Mouse (Mus musculus): ENCODE results near the gene Gipc3. TPM values are rescaled to one million over a fixed set of nuclear protein-coding genes. Genes with fewer than 3 reads are reported as not detected.

The Gipc3 gene
- polyA plus RNA-seq, 1 experiment from 2014 or later, result not detected

- no peak overlapping the region for H3K27ac ChIP-seq (ENCODE audit: low read length)
- 79% methylated on average over 22 of the region's 22 CpGs for WGBS
- 0 out of 2 replicates have a peak overlapping the region, but pooled peaks have one; percentile 84 for H3K9ac ChIP-seq (ENCODE audit: low read depth, low read length)
- H3K36me3 ChIP-seq (ENCODE audit: control insufficient read depth, insufficient read depth, low read length), result peaks cover 12% of the 10 kb centered on the region
- peaks cover 13% of the 10 kb centered on the region for H3K4me1 ChIP-seq (ENCODE audit: control insufficient read depth, insufficient read depth, low read length)
- H3K4me3 ChIP-seq (ENCODE audit: low read depth, low read length), result no peak overlapping the region; the same call in 1 of the 2 replicates
- no peak for ATAC-seq
- H3K27me3 ChIP-seq (ENCODE audit: control insufficient read depth, insufficient read depth, low read depth, low read length), result no peaks in the 10 kb centered on the region
- peak overlapping the region; percentile 98; the same call in 1 of the 2 replicates for H3K4me2 ChIP-seq (ENCODE audit: low read length)
- no peaks in the 10 kb centered on the region for H3K9me3 ChIP-seq (replicated peaks; ENCODE audit: control insufficient read depth, low read length, poor library complexity, severe bottlenecking)
These were observed 42.7 kb upstream of the Gipc3 start for GRCm38 (mm10) chr10:81385603-81386306.

- Histone ChIP-seq H3K27me3 (ENCODE audit: control insufficient read depth, insufficient read depth, low read depth, low read length) (no peaks in the 10 kb centered on the region), H3K36me3 (ENCODE audit: control insufficient read depth, insufficient read depth, low read length) (peaks cover 12% of the 10 kb centered on the region), H3K27ac (ENCODE audit: low read length) (peak overlapping the region; percentile 85), H3K9me3 (replicated peaks; ENCODE audit: control insufficient read depth, low read length, poor library complexity, severe bottlenecking) (no peaks in the 10 kb centered on the region), H3K9ac (ENCODE audit: low read depth, low read length) (peak overlapping the region; percentile 84), H3K4me1 (ENCODE audit: control insufficient read depth, insufficient read depth, low read length) (peaks cover 13% of the 10 kb centered on the region), H3K4me3 (ENCODE audit: low read depth, low read length) (peak overlapping the region; percentile 69), H3K4me2 (ENCODE audit: low read length) (peak overlapping the region; percentile 98)
- under 1% methylated on average over 19 of the region's 19 CpGs for WGBS
- ATAC-seq, result peak; percentile 29
These were observed 41.5 kb upstream of the Gipc3 start for GRCm38 (mm10) chr10:81384605-81384982.

- ATAC-seq, result peak; percentile 95
- H3K9ac ChIP-seq (ENCODE audit: low read depth, low read length), result peak within 1 kb of the TSS; percentile 84
- H3K9me3 ChIP-seq (replicated peaks; ENCODE audit: control insufficient read depth, low read length, poor library complexity, severe bottlenecking), result no peaks in the 10 kb centered on the region
- peak within 1 kb of the TSS; percentile 98 for H3K4me2 ChIP-seq (ENCODE audit: low read length)
- H3K4me1 ChIP-seq (ENCODE audit: control insufficient read depth, insufficient read depth, low read length), result peaks cover 17% of the 10 kb centered on the region
- no peaks in the 10 kb centered on the region for H3K27me3 ChIP-seq (ENCODE audit: control insufficient read depth, insufficient read depth, low read depth, low read length)
- peak within 1 kb of the TSS; percentile 69 for H3K4me3 ChIP-seq (ENCODE audit: low read depth, low read length)
- H3K27ac ChIP-seq (ENCODE audit: low read length), result peak within 1 kb of the TSS; percentile 85
- H3K36me3 ChIP-seq (ENCODE audit: control insufficient read depth, insufficient read depth, low read length), result peaks cover 12% of the 10 kb centered on the region
- 7% methylated on average over 53 of the region's 54 CpGs for WGBS
These were observed 40.9 kb upstream of the Gipc3 start, which contains the start of the genes Dohh and Gm48551 for GRCm38 (mm10) chr10:81383802-81384604. Gene Dohh, plus strand, starts transcription at chr10:81384428. Gene Gm48551, plus strand, starts transcription at chr10:81384466.

- no peaks in the 10 kb centered on the region for H3K27me3 ChIP-seq (ENCODE audit: control insufficient read depth, insufficient read depth, low read depth, low read length)
- H3K36me3 ChIP-seq (ENCODE audit: control insufficient read depth, insufficient read depth, low read length), result peaks cover 5% of the 10 kb centered on the region; the same call in 1 of the 2 replicates
- 0 out of 2 replicates have a peak overlapping the region, but pooled peaks have one; percentile 3 for H3K9ac ChIP-seq (ENCODE audit: low read depth, low read length)
- 82% methylated on average over 5 of the region's 5 CpGs for WGBS
- no peak overlapping the region for H3K4me3 ChIP-seq (ENCODE audit: low read depth, low read length)
- H3K4me1 ChIP-seq (ENCODE audit: control insufficient read depth, insufficient read depth, low read length), result peaks cover 24% of the 10 kb centered on the region
- no peak overlapping the region for H3K27ac ChIP-seq (ENCODE audit: low read length)
- no peak overlapping the region for H3K4me2 ChIP-seq (ENCODE audit: low read length)
- ATAC-seq, result no peak
- H3K9me3 ChIP-seq (replicated peaks; ENCODE audit: control insufficient read depth, low read length, poor library complexity, severe bottlenecking), result no peaks in the 10 kb centered on the region
These were observed 39.0 kb upstream of the Gipc3 start for GRCm38 (mm10) chr10:81382039-81382438.

GRCm38 (mm10) chr10:81379809-81380378, 36.8 kb upstream of the Gipc3 start:
- Histone ChIP-seq H3K27me3 (ENCODE audit: control insufficient read depth, insufficient read depth, low read depth, low read length) (no peaks in the 10 kb centered on the region), H3K9ac (ENCODE audit: low read depth, low read length) (no peak overlapping the region), H3K36me3 (ENCODE audit: control insufficient read depth, insufficient read depth, low read length) (no peaks in the 10 kb centered on the region), H3K4me3 (ENCODE audit: low read depth, low read length) (no peak overlapping the region), H3K9me3 (replicated peaks; ENCODE audit: control insufficient read depth, low read length, poor library complexity, severe bottlenecking) (no peaks in the 10 kb centered on the region), H3K4me2 (ENCODE audit: low read length) (no peak overlapping the region), H3K4me1 (ENCODE audit: control insufficient read depth, insufficient read depth, low read length) (peaks cover 26% of the 10 kb centered on the region), H3K27ac (ENCODE audit: low read length) (no peak overlapping the region)
- WGBS, result 91% methylated on average over 6 of the region's 6 CpGs
- no peak for ATAC-seq

- H3K27me3 ChIP-seq (ENCODE audit: control insufficient read depth, insufficient read depth, low read depth, low read length), result no peaks in the 10 kb centered on the region
- peak overlapping the region; percentile 58 for H3K4me2 ChIP-seq (ENCODE audit: low read length)
- peaks cover 24% of the 10 kb centered on the region for H3K4me1 ChIP-seq (ENCODE audit: control insufficient read depth, insufficient read depth, low read length)
- peak overlapping the region; percentile 43 for H3K9ac ChIP-seq (ENCODE audit: low read depth, low read length)
- peak overlapping the region; percentile 79 for H3K4me3 ChIP-seq (ENCODE audit: low read depth, low read length)
- H3K36me3 ChIP-seq (ENCODE audit: control insufficient read depth, insufficient read depth, low read length), result no peaks in the 10 kb centered on the region
- ATAC-seq, result no peak; the same call in 1 of the 2 replicates
- no peaks in the 10 kb centered on the region for H3K9me3 ChIP-seq (replicated peaks; ENCODE audit: control insufficient read depth, low read length, poor library complexity, severe bottlenecking)
- H3K27ac ChIP-seq (ENCODE audit: low read length), result peak overlapping the region; percentile 75
- 57% methylated on average over 3 of the region's 3 CpGs for WGBS
These were observed 36.1 kb upstream of the Gipc3 start for GRCm38 (mm10) chr10:81379183-81379553.

- Histone ChIP-seq H3K27ac (ENCODE audit: low read length) (peak overlapping the region; percentile 75), H3K4me2 (ENCODE audit: low read length) (peak overlapping the region; percentile 58), H3K4me1 (ENCODE audit: control insufficient read depth, insufficient read depth, low read length) (peaks cover 24% of the 10 kb centered on the region), H3K9me3 (replicated peaks; ENCODE audit: control insufficient read depth, low read length, poor library complexity, severe bottlenecking) (no peaks in the 10 kb centered on the region), H3K27me3 (ENCODE audit: control insufficient read depth, insufficient read depth, low read depth, low read length) (no peaks in the 10 kb centered on the region), H3K4me3 (ENCODE audit: low read depth, low read length) (peak overlapping the region; percentile 79), H3K9ac (ENCODE audit: low read depth, low read length) (peak overlapping the region; percentile 43), H3K36me3 (ENCODE audit: control insufficient read depth, insufficient read depth, low read length) (no peaks in the 10 kb centered on the region)
- WGBS, result under 1% methylated on average over 46 of the region's 46 CpGs
- ATAC-seq, result peak; percentile 96
These were observed 35.6 kb upstream of the Gipc3 start for GRCm38 (mm10) chr10:81378553-81379182.

GRCm38 (mm10) chr10:81377793-81378552, 34.9 kb upstream of the Gipc3 start, which contains the start of gene Fzr1:
Gene Fzr1, minus strand, starts transcription at chr10:81378516.
- Histone ChIP-seq H3K36me3 (ENCODE audit: control insufficient read depth, insufficient read depth, low read length) (peaks cover 2% of the 10 kb centered on the region; the same call in 1 of the 2 replicates), H3K27me3 (ENCODE audit: control insufficient read depth, insufficient read depth, low read depth, low read length) (no peaks in the 10 kb centered on the region), H3K27ac (ENCODE audit: low read length) (peak within 1 kb of the TSS; percentile 84), H3K9me3 (replicated peaks; ENCODE audit: control insufficient read depth, low read length, poor library complexity, severe bottlenecking) (no peaks in the 10 kb centered on the region), H3K4me3 (ENCODE audit: low read depth, low read length) (peak within 1 kb of the TSS; percentile 79), H3K4me1 (ENCODE audit: control insufficient read depth, insufficient read depth, low read length) (peaks cover 24% of the 10 kb centered on the region), H3K4me2 (ENCODE audit: low read length) (peak within 1 kb of the TSS; percentile 94), H3K9ac (ENCODE audit: low read depth, low read length) (peak within 1 kb of the TSS; percentile 90)
- 2% methylated on average over 35 of the region's 59 CpGs for WGBS
- ATAC-seq, result peak; percentile 61

All from midbrain, embryonic 16.5 days (tissue).